Mouse (Mus musculus): ENCODE results near the gene Ppp4c. TPM values are rescaled to one million over a fixed set of nuclear protein-coding genes. Genes with fewer than 3 reads are reported as not detected.

Ppp4c gene
- polyA plus RNA-seq, 1 experiment = 184 TPM

- peak overlapping the region; percentile 63 for H3K27ac ChIP-seq (ENCODE audit: insufficient read depth, low read length)
- peaks cover 5% of the 10 kb centered on the region; the same call in 1 of the 2 replicates for H3K4me1 ChIP-seq (ENCODE audit: control insufficient read depth, insufficient read depth, insufficient read length)
- TF ChIP-seq POLR2A (IDR thresholded peaks at IDR 0.05; ENCODE audit: low read depth, low read length) (no peak), CTCF (IDR thresholded peaks at IDR 0.05; ENCODE audit: extremely low read depth, insufficient read depth, insufficient read length, insufficient replicate concordance) (no peak)
- 2% methylated on average over 22 of the region's 24 CpGs for WGBS
- DNase-seq (ENCODE audit: low read depth in 1 of 2, low spot score in 2 of 2) = no peak
- H3K4me3 ChIP-seq (ENCODE audit: extremely low read depth, insufficient read depth, insufficient read length) = peak overlapping the region; percentile 78
- peaks cover 6% of the 10 kb centered on the region for H3K36me3 ChIP-seq (ENCODE audit: control insufficient read depth, insufficient read depth, low read length)
- no peaks in the 10 kb centered on the region for H3K27me3 ChIP-seq (ENCODE audit: control insufficient read depth, insufficient read depth, low read length)
Measured at GRCm38 (mm10) chr7:126759672-126760390, 32.5 kb downstream of the Ppp4c start.

GRCm38 (mm10) chr7:126759050-126759671 lies 33.1 kb downstream of the Ppp4c start, which contains the start of gene Mapk3:
Gene Mapk3, plus strand, starts transcription at chr7:126759601.
- 2% methylated on average over 34 of the region's 38 CpGs for WGBS

GRCm38 (mm10) chr7:126758539-126758938 lies 33.8 kb downstream of the Ppp4c start:
- Histone ChIP-seq H3K27ac (ENCODE audit: insufficient read depth, low read length) (no peak overlapping the region), H3K36me3 (ENCODE audit: control insufficient read depth, insufficient read depth, low read length) (no peaks in the 10 kb centered on the region; the same call in 1 of the 2 replicates), H3K27me3 (ENCODE audit: control insufficient read depth, insufficient read depth, low read length) (no peaks in the 10 kb centered on the region), H3K4me1 (ENCODE audit: control insufficient read depth, insufficient read depth, insufficient read length) (peaks cover 10% of the 10 kb centered on the region; the same call in 1 of the 2 replicates), H3K4me3 (ENCODE audit: extremely low read depth, insufficient read depth, insufficient read length) (no peak overlapping the region)
- 82% methylated on average over 7 of the region's 7 CpGs for WGBS
- TF ChIP-seq POLR2A (IDR thresholded peaks at IDR 0.05; ENCODE audit: low read depth, low read length) = no peak
- no peak for TF ChIP-seq CTCF (IDR thresholded peaks at IDR 0.05; ENCODE audit: extremely low read depth, insufficient read depth, insufficient read length, insufficient replicate concordance)
- DNase-seq (ENCODE audit: low read depth in 1 of 2, low spot score in 2 of 2) = no peak

More at GRCm38 (mm10) chr7:126759050-126759671, 33.1 kb downstream of the Ppp4c start, which contains the start of gene Mapk3:
- peak; percentile 62; the same call in 1 of the 2 replicates for TF ChIP-seq CTCF (IDR thresholded peaks at IDR 0.05; ENCODE audit: extremely low read depth, insufficient read depth, insufficient read length, insufficient replicate concordance)
- TF ChIP-seq POLR2A (IDR thresholded peaks at IDR 0.05; ENCODE audit: low read depth, low read length) = no peak
- H3K27me3 ChIP-seq (ENCODE audit: control insufficient read depth, insufficient read depth, low read length) = no peaks in the 10 kb centered on the region
- peak within 1 kb of the TSS; percentile 63 for H3K27ac ChIP-seq (ENCODE audit: insufficient read depth, low read length)
- H3K4me1 ChIP-seq (ENCODE audit: control insufficient read depth, insufficient read depth, insufficient read length) = peaks cover 10% of the 10 kb centered on the region; the same call in 1 of the 2 replicates
- H3K4me3 ChIP-seq (ENCODE audit: extremely low read depth, insufficient read depth, insufficient read length) = peak within 1 kb of the TSS; percentile 78
- H3K36me3 ChIP-seq (ENCODE audit: control insufficient read depth, insufficient read depth, low read length) = no peaks in the 10 kb centered on the region; the same call in 1 of the 2 replicates
- DNase-seq (ENCODE audit: low read depth in 1 of 2, low spot score in 2 of 2) = peak; percentile 82 to 86

GRCm38 (mm10) chr7:126754866-126755265 lies 37.4 kb downstream of the Ppp4c start:
- no peaks in the 10 kb centered on the region for H3K36me3 ChIP-seq (ENCODE audit: control insufficient read depth, insufficient read depth, low read length)
- H3K4me1 ChIP-seq (ENCODE audit: control insufficient read depth, insufficient read depth, insufficient read length) = peaks cover 4% of the 10 kb centered on the region; the same call in 1 of the 2 replicates
- peak overlapping the region; percentile 10; the same call in 1 of the 2 replicates for H3K4me3 ChIP-seq (ENCODE audit: extremely low read depth, insufficient read depth, insufficient read length)
- DNase-seq (ENCODE audit: low read depth in 1 of 2, low spot score in 2 of 2) = peak in 1 of 2 experiments; percentile 53
- WGBS = 2% methylated on average over 9 of the region's 9 CpGs
- no peaks in the 10 kb centered on the region for H3K27me3 ChIP-seq (ENCODE audit: control insufficient read depth, insufficient read depth, low read length)
- TF ChIP-seq CTCF (IDR thresholded peaks at IDR 0.05; ENCODE audit: extremely low read depth, insufficient read depth, insufficient read length, insufficient replicate concordance) (peak; percentile 69; the same call in 1 of the 2 replicates), POLR2A (IDR thresholded peaks at IDR 0.05; ENCODE audit: low read depth, low read length) (no peak)
- H3K27ac ChIP-seq (ENCODE audit: insufficient read depth, low read length) = 0 out of 2 replicates have a peak overlapping the region, but pooled peaks have one; percentile 12

GRCm38 (mm10) chr7:126749582-126750343 lies 42.5 kb downstream of the Ppp4c start:
- no peak overlapping the region for H3K4me3 ChIP-seq (ENCODE audit: extremely low read depth, insufficient read depth, insufficient read length)
- H3K27me3 ChIP-seq (ENCODE audit: control insufficient read depth, insufficient read depth, low read length) = no peaks in the 10 kb centered on the region
- TF ChIP-seq CTCF (IDR thresholded peaks at IDR 0.05; ENCODE audit: extremely low read depth, insufficient read depth, insufficient read length, insufficient replicate concordance) = no peak
- TF ChIP-seq POLR2A (IDR thresholded peaks at IDR 0.05; ENCODE audit: low read depth, low read length) = no peak
- 94% methylated on average over 17 of the region's 17 CpGs for WGBS
- H3K4me1 ChIP-seq (ENCODE audit: control insufficient read depth, insufficient read depth, insufficient read length) = peaks cover 15% of the 10 kb centered on the region; the same call in 1 of the 2 replicates
- H3K27ac ChIP-seq (ENCODE audit: insufficient read depth, low read length) = no peak overlapping the region
- H3K36me3 ChIP-seq (ENCODE audit: control insufficient read depth, insufficient read depth, low read length) = no peaks in the 10 kb centered on the region
- no peak for DNase-seq (ENCODE audit: low read depth in 1 of 2, low spot score in 2 of 2)

GRCm38 (mm10) chr7:126748824-126749223 lies 43.5 kb downstream of the Ppp4c start:
- Histone ChIP-seq H3K27ac (ENCODE audit: insufficient read depth, low read length) (no peak overlapping the region), H3K4me3 (ENCODE audit: extremely low read depth, insufficient read depth, insufficient read length) (no peak overlapping the region), H3K27me3 (ENCODE audit: control insufficient read depth, insufficient read depth, low read length) (no peaks in the 10 kb centered on the region), H3K36me3 (ENCODE audit: control insufficient read depth, insufficient read depth, low read length) (no peaks in the 10 kb centered on the region), H3K4me1 (ENCODE audit: control insufficient read depth, insufficient read depth, insufficient read length) (peaks cover 11% of the 10 kb centered on the region; the same call in 1 of the 2 replicates)
- no peak for DNase-seq (ENCODE audit: low read depth in 1 of 2, low spot score in 2 of 2)
- 84% methylated on average over 7 of the region's 7 CpGs for WGBS
- no peak for TF ChIP-seq POLR2A (IDR thresholded peaks at IDR 0.05; ENCODE audit: low read depth, low read length)
- TF ChIP-seq CTCF (IDR thresholded peaks at IDR 0.05; ENCODE audit: extremely low read depth, insufficient read depth, insufficient read length, insufficient replicate concordance) = no peak

Data from spleen, adult 2 months (tissue).